Mouse (Mus musculus): ENCODE measurements around the gene Fut2. TPM values are rescaled to one million over a fixed set of nuclear protein-coding genes. Genes with fewer than 3 reads are reported as not detected.

Gene Fut2
- polyA plus RNA-seq, 1 experiment from 2014 or later, result not detected

DNA sequence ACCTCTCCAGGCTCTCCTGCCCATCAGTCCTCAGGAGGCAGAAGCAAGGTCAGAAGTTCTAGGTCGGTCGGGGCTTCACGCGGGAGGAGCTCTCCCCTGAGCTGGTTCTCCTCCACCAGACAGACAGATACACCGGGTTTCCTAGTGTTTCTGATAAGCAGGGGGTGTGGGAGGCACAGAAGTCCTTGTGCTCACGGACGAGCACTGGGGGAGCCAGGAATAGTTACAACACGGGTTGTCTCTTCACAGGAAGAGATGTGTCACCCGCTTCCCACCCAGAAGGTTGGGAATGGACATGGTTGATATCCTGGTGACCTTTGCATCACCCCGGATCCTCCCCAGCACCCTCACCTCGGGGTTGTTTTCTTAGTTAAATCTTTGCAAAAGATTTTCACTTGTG lies 23.6 kb upstream of the Fut2 start:
- Histone ChIP-seq H3K27me3 (ENCODE audit: insufficient read depth, low read length) (no peaks in the 10 kb centered on the region), H3K27ac (ENCODE audit: low read depth) (no peak overlapping the region), H3K4me3 (ENCODE audit: low read depth, low read length) (no peak overlapping the region), H3K4me2 (ENCODE audit: low read depth, low read length) (no peak overlapping the region), H3K9me3 (ENCODE audit: low read length) (no peaks in the 10 kb centered on the region), H3K36me3 (replicated peaks; ENCODE audit: insufficient read depth, low read length) (no peaks in the 10 kb centered on the region), H3K9ac (replicated peaks) (no peak overlapping the region), H3K4me1 (ENCODE audit: insufficient read depth) (no peaks in the 10 kb centered on the region)
- 58% methylated on average over 11 of the region's 11 CpGs for WGBS (ENCODE audit: insufficient replicate concordance)
- no peak for TF ChIP-seq CTCF (IDR thresholded peaks at IDR 0.05; ENCODE audit: low read depth)
- no peak for TF ChIP-seq EP300 (IDR thresholded peaks at IDR 0.05; ENCODE audit: low read depth)
- DNase-seq, result no peak
- 0 out of 2 replicates have a peak, but pooled peaks have one; percentile 20 for ATAC-seq

DNA sequence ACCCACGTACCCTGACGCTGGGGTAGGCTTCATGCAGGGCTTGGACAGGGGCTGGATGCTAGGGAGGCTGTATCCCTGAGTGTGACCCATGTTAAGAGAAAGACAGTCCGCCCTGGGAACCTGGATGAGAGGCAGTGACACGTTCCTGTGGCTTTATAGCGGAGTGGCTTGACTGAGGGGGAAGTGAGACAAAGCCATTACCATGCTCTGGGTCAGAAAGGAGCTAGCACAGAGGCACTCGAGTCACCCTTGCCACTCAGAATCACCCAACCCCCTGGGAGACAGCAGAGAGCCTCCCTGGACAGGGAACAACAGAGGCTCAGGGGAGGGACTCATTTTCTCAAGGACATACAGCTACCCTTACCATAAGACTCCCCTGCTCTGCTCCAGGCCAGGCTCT lies 22.9 kb upstream of the Fut2 start:
- no peaks in the 10 kb centered on the region for H3K36me3 ChIP-seq (replicated peaks; ENCODE audit: insufficient read depth, low read length)
- H3K27ac ChIP-seq (ENCODE audit: low read depth), result no peak overlapping the region
- 53% methylated on average over 6 of the region's 6 CpGs for WGBS (ENCODE audit: insufficient replicate concordance)
- no peak overlapping the region for H3K9ac ChIP-seq (replicated peaks)
- H3K27me3 ChIP-seq (ENCODE audit: insufficient read depth, low read length), result no peaks in the 10 kb centered on the region
- no peak overlapping the region for H3K4me3 ChIP-seq (ENCODE audit: low read depth, low read length)
- ATAC-seq (no peak), DNase-seq (no peak)
- no peaks in the 10 kb centered on the region for H3K9me3 ChIP-seq (ENCODE audit: low read length)
- no peak overlapping the region for H3K4me2 ChIP-seq (ENCODE audit: low read depth, low read length)
- TF ChIP-seq EP300 (IDR thresholded peaks at IDR 0.05; ENCODE audit: low read depth), result no peak
- no peak for TF ChIP-seq CTCF (IDR thresholded peaks at IDR 0.05; ENCODE audit: low read depth)
- H3K4me1 ChIP-seq (ENCODE audit: insufficient read depth), result no peaks in the 10 kb centered on the region

DNA sequence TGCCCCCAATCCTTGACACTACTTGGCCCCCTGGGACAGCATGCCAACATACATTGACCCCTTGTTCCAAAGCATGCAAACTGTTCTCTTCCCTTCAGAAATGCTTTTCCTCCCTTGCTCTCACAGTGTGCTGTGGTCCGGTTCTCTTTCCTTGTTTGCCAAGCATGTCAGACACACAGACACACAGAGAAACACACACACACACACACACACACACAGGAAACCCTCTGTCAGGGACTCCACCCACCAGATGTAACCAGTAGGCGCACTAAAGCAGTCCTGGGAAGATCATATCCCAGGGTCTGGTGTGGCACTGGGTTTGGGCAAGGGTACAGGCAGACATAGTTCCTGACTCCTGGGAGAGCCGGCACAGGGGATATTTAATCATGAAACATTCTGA lies 20.6 kb upstream of the Fut2 start:
- Histone ChIP-seq H3K9ac (replicated peaks) (no peak overlapping the region), H3K36me3 (replicated peaks; ENCODE audit: insufficient read depth, low read length) (no peaks in the 10 kb centered on the region), H3K4me1 (ENCODE audit: insufficient read depth) (peaks cover 6% of the 10 kb centered on the region; the same call in 1 of the 2 replicates), H3K4me2 (ENCODE audit: low read depth, low read length) (no peak overlapping the region), H3K9me3 (ENCODE audit: low read length) (no peaks in the 10 kb centered on the region), H3K4me3 (ENCODE audit: low read depth, low read length) (no peak overlapping the region), H3K27ac (ENCODE audit: low read depth) (no peak overlapping the region), H3K27me3 (ENCODE audit: insufficient read depth, low read length) (no peaks in the 10 kb centered on the region)
- DNase-seq, result no peak
- ATAC-seq, result no peak
- TF ChIP-seq CTCF (IDR thresholded peaks at IDR 0.05; ENCODE audit: low read depth), result no peak
- TF ChIP-seq EP300 (IDR thresholded peaks at IDR 0.05; ENCODE audit: low read depth), result no peak
- 56% methylated on average over 3 of the region's 3 CpGs for WGBS (ENCODE audit: insufficient replicate concordance)

DNA sequence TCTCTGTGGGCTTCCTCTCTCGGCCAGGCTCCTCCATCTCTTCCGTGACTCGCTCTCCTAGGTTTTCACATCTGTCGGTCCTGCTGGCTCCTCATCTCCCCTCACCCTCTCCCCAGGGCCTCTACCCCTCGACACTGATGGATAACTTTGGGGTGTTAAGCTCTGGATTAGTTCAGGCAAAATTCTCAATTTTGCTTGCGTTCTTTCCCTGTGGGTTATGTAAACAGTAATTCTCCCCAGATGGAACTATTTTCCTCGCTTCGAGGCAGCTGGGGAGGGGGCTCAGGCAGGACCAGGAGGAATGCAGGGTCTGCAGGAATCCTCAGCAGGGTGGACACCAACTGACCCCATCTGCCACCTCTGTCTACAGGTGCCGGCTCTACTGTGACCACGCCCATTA lies 19.6 kb upstream of the Fut2 start:
- TF ChIP-seq CTCF (IDR thresholded peaks at IDR 0.05; ENCODE audit: low read depth), result no peak
- TF ChIP-seq EP300 (IDR thresholded peaks at IDR 0.05; ENCODE audit: low read depth), result no peak
- Histone ChIP-seq H3K4me1 (ENCODE audit: insufficient read depth) (peaks cover 13% of the 10 kb centered on the region), H3K9me3 (ENCODE audit: low read length) (no peaks in the 10 kb centered on the region), H3K4me3 (ENCODE audit: low read depth, low read length) (no peak overlapping the region), H3K9ac (replicated peaks) (no peak overlapping the region), H3K4me2 (ENCODE audit: low read depth, low read length) (no peak overlapping the region), H3K36me3 (replicated peaks; ENCODE audit: insufficient read depth, low read length) (no peaks in the 10 kb centered on the region), H3K27me3 (ENCODE audit: insufficient read depth, low read length) (no peaks in the 10 kb centered on the region), H3K27ac (ENCODE audit: low read depth) (no peak overlapping the region)
- 63% methylated on average over 10 of the region's 10 CpGs for WGBS (ENCODE audit: insufficient replicate concordance)
- no peak for DNase-seq
- no peak for ATAC-seq

DNA sequence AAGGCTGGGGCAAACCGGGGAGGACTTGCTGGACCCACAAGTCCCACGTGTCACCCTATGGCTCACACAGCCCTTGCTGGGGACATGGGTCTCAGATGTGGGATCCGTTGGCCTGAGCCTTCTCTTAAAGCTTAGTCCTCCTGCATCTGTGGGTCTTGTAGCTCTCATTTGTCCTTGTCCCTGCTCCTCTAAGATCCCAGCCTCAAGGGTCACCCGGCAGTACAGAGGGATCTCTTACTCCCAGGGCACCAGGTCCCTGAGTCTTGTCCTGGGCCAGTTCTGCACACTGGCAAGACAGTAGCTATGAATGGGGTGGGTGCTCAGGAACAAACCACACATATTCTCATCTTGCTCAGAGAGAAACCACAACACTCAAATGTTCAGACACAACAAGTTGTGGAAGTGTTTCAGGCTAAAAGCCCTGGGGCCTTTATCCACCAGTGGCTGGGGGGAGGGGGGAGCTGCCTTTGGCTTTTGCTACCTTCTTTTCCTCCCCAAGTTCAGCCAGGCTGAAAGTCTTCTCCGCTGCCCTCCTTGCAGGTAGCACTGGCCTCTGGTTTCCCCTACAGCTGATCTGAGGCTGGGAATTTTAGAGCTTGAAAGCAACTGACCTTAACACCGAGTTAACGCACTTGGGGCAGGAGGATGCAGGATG lies 17.3 kb upstream of the Fut2 start, which contains the start of gene Ntn5:
Gene Ntn5, plus strand, starts transcription at position 627 of the 655 bp plus-strand sequence.
- ATAC-seq, result no peak
- Histone ChIP-seq H3K4me1 (ENCODE audit: insufficient read depth) (peaks cover 16% of the 10 kb centered on the region), H3K36me3 (replicated peaks; ENCODE audit: insufficient read depth, low read length) (no peaks in the 10 kb centered on the region), H3K4me2 (ENCODE audit: low read depth, low read length) (no peak within 1 kb of the TSS), H3K27me3 (ENCODE audit: insufficient read depth, low read length) (no peaks in the 10 kb centered on the region), H3K4me3 (ENCODE audit: low read depth, low read length) (no peak within 1 kb of the TSS), H3K9ac (replicated peaks) (no peak within 1 kb of the TSS), H3K9me3 (ENCODE audit: low read length) (no peaks in the 10 kb centered on the region), H3K27ac (ENCODE audit: low read depth) (no peak within 1 kb of the TSS)
- 69% methylated on average over 7 of the region's 7 CpGs for WGBS (ENCODE audit: insufficient replicate concordance)
- TF ChIP-seq CTCF (IDR thresholded peaks at IDR 0.05; ENCODE audit: low read depth), result no peak
- no peak for TF ChIP-seq EP300 (IDR thresholded peaks at IDR 0.05; ENCODE audit: low read depth)
- DNase-seq, result no peak

DNA sequence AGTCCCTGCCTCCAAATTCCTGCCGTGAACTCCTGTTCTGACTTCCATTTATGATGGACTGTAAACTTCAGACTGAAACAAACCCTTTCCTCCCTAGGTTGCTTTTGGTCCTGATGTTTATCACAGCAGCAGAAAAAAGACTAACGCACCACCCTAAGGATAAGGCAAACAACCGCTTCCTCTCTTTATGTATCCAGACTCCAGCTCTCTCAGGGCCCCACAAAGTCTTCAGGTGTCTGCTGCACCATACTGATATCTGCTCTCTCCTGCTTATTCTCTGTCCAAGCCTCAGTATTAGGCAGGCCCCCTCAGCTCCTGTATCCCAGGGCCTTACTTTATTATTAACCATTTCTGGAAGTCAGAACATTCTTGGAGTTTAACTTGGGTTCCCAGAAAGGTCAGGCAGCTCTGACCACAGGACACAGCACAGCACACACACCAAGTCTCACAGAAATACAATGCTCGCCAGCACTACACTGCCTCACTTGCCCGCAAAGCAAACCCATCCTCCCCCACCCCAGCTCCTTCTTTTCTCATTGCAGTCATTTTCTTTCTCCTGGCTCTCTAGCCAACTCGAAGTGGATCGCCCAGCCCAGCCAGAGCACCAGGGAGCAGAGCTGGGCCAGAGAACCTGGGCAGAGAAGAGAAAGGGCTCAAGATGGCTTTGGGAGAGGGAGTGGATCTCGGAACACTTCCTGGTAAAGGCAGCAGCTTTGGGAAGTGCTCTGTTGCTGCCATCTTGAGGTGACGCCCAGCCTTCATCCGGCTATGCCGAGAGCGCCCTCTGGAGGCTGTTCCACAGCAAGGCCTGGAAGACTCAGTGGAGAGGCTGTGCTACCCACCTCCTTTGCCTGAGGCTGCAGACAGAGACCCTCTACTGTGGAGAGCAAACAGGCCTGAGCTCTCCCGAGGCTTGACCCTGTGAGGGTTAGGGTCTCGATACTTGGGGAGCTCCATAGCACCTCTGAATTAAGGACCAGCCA lies 16.2 kb upstream of the Fut2 start:
- Histone ChIP-seq H3K4me3 (ENCODE audit: low read depth, low read length) (peak overlapping the region; percentile 15; the same call in 1 of the 2 replicates), H3K9ac (replicated peaks) (peak overlapping the region; percentile 34; the same call in 1 of the 2 replicates), H3K27me3 (ENCODE audit: insufficient read depth, low read length) (no peaks in the 10 kb centered on the region), H3K4me2 (ENCODE audit: low read depth, low read length) (peak overlapping the region; percentile 59), H3K9me3 (ENCODE audit: low read length) (no peaks in the 10 kb centered on the region), H3K36me3 (replicated peaks; ENCODE audit: insufficient read depth, low read length) (no peaks in the 10 kb centered on the region), H3K27ac (ENCODE audit: low read depth) (0 out of 2 replicates have a peak overlapping the region, but pooled peaks have one; percentile 22), H3K4me1 (ENCODE audit: insufficient read depth) (peaks cover 16% of the 10 kb centered on the region)
- TF ChIP-seq CTCF (IDR thresholded peaks at IDR 0.05; ENCODE audit: low read depth) (peak; percentile 99), EP300 (IDR thresholded peaks at IDR 0.05; ENCODE audit: low read depth) (no peak)
- WGBS (ENCODE audit: insufficient replicate concordance), result 26% methylated on average over 14 of the region's 14 CpGs
- peak; percentile 89 for DNase-seq
- ATAC-seq, result peak; percentile 65

All from liver, postnatal 0 days (tissue).